Mouse (Mus musculus): Measurements from ENCODE around the gene Gm6408.
"Not testable (repeated sequence)": the region's sequence is repeated elsewhere in the genome, so short reads cannot be mapped to it uniquely, and the experiment has no call there.

DNA sequence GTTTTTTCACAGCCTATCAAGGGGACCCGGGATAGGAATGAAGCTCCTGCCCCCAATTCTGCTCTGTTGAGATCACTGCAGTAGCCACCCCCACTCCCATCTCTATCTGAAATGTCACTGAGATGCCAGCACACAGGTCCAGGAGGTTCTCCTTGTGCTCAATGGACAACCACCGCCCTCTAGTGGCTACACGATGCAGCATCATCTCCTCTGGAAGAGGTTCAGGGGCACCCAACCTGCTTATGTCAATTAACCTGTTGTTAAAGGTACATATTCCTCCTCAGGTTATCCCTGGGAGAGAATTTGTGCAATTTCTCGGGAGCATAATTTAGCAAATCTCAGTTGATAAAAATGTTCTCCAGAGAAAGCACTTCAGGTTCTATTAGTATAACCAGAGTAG lies 7.2 kb downstream of the Gm6408 start:
- peak; percentile 45 for TF ChIP-seq CTCF (IDR thresholded peaks at IDR 0.05; ENCODE audit: low read depth)
- not testable (repeated sequence) for TF ChIP-seq EP300 (IDR thresholded peaks at IDR 0.05; ENCODE audit: low read depth)
